Mouse (Mus musculus) urinary bladder, postnatal 10 days (tissue): Measurements from ENCODE around the gene Klhl26.

Experiments
- DNase-seq: peaks from one replicate; pipeline ENCODE4 v3.0.0; 2022; ENCODE audit warnings: low spot score

Klhl26 gene

DNA sequence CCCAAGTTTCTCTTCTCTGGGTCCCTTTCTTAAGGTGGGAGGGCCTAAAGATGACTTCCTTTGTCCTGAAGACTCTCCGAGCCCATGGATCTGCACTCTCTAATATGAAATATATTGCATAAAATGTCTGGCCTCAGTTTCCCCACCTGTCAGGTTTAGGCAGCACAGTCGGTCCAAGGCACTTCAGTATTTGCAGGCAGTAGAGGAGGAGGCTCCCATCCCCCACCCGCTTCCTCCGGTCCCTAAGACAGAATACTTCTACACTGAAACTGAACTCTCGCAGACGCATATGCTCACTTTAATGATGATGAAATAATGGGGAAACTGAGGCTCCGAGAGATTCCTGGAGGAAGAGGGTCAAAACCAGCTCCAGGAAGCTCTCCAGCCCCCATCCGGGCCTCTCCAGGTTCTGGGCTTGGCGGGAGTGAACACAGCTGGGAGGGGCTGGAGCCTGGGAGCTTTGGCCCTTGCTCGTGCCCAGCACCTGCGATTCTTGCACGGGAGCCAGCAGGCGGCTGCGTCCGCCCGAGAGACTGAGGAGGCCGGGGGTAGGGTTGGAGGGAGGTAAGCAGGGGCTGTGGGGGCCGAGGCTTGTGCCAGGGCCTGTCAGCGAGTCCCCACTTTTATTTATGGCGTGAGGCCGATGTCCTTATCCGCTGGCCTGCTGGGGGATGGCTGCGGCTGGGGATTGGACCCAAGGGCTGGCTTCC is 25.2 kb upstream of the Klhl26 start:
- no peak for DNase-seq

DNA sequence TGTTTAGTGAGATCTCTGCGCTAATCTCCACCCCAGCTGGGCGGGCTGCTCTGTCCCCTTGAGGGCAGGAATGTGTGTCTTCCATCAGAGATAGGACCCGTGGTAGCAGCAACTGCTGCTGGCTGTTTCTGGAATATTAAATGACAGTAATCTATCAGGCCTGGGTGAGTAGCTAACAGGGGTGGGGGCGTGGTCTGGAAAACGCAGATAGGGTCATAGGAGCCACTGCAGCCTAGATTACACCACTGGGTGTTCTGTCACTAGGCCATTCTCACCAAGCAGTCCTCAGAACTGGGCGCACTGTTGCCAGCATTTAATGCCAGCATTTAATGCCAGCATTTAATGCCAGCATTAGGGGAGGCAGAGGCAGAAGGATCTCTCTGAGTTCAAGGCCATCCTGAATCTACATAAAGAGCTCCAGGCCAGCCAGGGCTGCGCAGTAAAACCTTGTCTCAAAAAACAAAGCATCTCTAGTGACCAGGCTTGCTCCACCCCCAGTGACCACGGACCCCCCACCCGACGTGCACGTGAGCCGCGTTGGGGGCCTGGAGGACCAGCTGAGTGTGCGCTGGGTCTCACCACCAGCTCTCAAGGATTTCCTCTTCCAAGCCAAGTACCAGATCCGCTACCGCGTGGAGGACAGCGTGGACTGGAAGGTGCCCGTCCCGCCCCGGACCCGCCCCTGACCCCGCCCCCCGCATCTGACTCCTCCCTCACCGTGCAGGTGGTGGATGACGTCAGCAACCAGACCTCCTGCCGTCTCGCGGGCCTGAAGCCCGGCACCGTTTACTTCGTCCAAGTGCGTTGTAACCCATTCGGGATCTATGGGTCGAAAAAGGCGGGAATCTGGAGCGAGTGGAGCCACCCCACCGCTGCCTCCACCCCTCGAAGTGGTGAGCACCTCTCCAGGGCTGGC is 23.9 kb upstream of the Klhl26 start:
- no peak for DNase-seq

DNA sequence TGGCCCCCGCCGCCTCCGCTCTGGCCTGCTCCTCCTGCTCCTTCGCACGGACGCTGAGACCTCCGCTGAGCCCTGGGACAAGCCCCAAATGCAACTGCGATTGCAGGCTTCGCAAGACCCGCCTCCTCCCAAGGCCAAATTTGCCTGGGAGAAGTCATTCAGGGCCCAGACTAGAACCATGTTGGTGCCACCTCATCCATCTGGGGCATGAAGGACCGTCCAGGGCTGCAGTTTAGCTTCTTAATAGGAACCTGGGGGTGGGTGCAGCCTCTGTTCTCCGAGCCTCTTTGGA is 18.9 kb upstream of the Klhl26 start:
- no peak for DNase-seq

DNA sequence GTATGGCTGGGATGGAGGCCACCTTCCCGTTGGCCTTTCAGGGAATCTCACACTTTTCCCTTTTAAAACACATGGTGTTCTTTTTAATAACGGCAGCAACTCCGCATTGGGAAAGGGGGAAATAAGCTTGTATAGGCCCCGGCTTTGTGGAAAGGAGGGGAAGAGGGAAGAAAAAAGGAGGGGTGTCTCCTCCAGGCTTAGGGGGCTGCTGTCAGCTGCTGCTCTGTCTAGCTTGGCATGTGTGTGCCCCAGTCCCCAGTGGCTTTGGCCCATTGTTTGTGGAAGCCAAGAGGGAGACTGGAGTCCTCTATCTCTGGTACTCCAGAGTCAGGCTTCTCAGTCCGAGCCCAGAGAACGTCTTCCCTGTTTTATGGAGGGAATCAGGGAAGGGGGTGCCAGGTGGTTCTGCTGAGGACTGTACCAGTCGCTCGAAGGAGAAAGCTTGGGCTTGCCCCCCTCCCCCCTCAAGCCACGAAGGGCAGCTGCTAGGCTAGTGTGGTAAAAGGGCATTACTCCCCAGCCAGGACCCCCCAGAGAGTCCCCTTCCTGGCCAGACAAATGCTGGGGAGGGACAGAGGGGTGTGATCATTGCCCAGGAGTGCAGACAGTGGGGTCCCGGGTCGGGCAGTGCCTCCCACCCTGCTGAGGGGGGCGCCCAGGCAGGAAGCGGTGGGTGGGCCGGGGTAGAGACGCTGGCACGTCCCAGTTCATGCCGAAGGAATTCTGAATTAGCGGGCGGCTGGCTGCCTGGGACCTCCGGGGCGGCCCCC is 18.4 kb upstream of the Klhl26 start:
- no peak for DNase-seq

DNA sequence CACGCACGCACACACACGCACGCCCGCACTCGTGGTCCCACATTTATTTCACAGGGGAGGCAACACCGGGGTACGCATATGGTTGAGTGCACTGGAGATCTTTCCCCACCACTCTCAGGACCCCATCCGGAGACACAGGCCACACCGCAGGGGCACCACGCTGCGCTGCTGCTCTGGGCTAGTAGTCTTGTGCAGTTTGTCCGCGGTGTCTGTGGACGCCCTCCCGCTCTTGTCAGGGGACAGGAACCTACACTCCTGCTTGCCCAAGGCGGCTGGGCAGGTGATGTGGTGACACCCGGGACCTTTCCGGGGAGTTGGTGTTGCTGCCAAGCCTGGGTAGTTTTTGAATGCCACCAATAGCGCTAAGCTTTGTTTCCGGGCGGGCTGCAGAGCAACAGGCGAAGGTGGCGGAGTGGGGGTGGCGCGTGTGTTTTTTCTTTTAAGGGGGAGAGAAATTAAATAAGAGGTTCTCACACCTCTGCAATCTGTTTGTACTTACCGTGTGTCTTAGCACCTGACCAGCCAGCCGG is 17.7 kb upstream of the Klhl26 start:
- DNase-seq, result no peak

- no peak for DNase-seq
Measured at GRCm38 (mm10) chr8:70493692-70494415, 17.1 kb upstream of the Klhl26 start.

DNA sequence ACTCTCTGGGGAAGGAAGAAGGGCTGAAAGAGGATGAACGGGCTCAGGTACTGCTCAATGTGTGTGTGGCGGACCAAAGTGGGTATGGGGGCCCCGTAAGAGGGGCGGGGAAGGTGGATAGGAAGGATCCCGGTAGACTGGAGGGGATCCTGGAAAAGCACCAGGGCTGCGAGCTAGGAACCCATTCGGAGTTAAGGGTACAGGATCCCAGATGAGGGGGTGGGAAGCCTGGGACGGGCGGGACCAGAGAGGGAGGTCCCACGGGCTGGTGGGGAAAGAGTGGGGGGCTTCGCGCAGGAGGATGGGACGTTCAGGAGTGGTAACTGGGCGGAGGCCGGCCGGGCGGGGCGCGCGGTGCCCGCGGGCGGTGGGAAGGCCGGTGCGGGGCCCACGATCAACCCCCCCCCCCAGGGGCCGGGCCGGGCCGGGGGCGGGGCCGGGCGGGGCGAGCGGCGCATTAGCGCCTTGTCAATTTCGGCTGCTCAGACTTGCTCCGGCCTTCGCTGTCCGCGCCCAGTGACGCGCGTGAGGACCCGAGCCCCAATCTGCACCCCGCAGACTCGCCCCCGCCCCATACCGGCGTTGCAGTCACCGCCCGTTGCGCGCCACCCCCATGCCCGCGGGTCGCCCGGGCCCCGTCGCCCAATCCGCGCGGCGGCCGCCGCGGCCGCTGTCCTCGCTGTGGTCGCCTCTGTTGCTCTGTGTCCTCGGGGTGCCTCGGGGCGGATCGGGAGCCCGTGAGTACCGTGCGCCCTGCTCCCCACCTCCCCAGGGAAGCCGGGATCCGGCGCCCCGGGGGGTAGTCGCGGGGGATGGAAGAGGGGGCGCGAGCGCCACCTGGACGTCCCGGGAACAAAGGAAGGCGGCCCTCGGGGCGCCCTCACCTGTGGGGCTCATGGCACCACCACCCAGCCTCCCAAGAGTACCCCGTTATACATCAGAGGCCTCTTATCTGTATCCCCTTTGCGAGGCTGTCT is 16.2 kb upstream of the Klhl26 start, which contains the start of gene Crlf1:
Gene Crlf1 (plus strand): TSS at position 495 of the 977 bp plus-strand sequence.
- DNase-seq, result no peak

GRCm38 (mm10) chr8:70490880-70491495 is 14.2 kb upstream of the Klhl26 start:
- no peak for DNase-seq

GRCm38 (mm10) chr8:70490061-70490879 is 13.5 kb upstream of the Klhl26 start:
- no peak for DNase-seq

DNA sequence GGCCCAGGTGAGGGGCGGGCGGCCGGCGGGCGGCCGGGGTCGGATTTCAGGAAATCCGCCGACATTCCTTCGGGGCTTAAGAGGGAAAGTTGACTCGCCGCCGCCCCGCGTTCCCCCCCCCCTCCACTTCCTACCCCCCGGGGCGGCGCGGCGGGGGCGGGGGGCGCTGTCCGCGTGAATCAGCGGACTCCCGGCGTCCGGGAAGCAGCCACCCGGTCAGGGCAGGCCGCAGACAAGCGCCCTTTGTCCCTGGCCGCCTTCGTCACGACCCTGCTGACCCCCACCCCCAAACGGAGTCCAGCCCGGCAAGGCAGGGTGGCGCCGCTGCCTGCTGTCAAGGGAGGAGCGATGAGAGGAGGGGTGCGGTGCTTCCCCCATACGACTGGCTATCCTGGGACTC is 12.8 kb upstream of the Klhl26 start:
- no peak for DNase-seq

DNA sequence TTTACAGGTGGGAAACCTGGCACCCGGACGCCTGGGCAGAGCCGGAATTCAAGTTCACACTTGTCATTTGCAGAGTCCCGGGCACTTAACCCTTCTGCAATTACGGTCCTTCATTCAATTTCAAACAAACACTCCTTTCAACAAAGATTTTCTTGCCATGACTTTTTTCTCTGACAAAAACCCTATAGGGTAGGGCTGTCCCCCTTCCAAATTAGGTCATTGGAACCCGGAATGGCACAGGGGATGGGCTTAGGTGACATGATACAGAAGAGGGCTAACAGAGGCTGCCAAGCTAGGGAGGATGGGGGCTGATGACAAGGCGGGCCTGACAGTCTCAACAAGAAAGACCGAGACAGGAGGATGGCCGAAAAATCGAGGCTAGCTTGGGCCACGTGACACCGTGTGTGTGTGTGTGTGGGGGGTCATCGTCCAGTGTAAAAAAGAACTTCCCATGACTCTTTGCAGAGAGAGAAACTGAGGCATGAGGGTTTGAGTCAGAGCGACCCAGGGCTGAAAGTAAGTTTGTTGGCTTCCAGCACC is 12.2 kb upstream of the Klhl26 start:
- DNase-seq, result no peak

GRCm38 (mm10) chr8:70487993-70488796 is 11.4 kb upstream of the Klhl26 start:
- DNase-seq, result no peak

GRCm38 (mm10) chr8:70486941-70487520 is 10.3 kb upstream of the Klhl26 start, which contains the start of gene Tmem59l:
TSS of gene Tmem59l (minus strand) at chr8:70487358.
- DNase-seq, result no peak

- DNase-seq, result no peak
Measured at GRCm38 (mm10) chr8:70486191-70486681, 9.5 kb upstream of the Klhl26 start.

DNA sequence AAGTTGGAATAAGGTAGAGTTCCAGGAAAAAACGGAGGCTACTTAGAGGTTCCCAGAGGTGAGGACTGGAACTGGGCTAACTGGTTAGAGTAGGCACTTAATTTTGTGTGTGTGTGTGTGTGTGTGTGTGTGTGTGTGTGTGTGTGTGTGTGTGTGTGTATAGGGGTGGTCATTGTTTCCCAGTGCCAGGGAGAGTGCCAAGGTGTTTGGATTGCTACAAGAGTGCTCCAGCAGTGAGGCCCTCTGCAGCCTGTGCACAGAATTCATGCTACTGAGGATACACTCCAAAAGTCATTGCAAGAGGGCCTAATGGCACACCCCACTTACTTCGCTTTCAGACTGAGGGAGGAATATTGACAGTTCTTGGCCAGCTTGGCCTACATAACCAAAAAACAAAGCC is 6.2 kb upstream of the Klhl26 start:
- no peak for DNase-seq

- no peak for DNase-seq
Measured at GRCm38 (mm10) chr8:70481908-70482307, 5.1 kb upstream of the Klhl26 start.

GRCm38 (mm10) chr8:70477269-70477982 is 658 bp upstream of the Klhl26 start:
- no peak for DNase-seq
